Mouse (Mus musculus) liver, postnatal 0 days (tissue): ENCODE data around the gene Numb.

ENCODE experiments used
- CTCF ChIP-seq: sonication (generic); IDR thresholded peaks from 2 replicates; pipeline ENCODE4 v1.5.1; 2016; ENCODE audit warnings: antibody characterized with exemption, low read depth
- EP300 ChIP-seq: IDR thresholded peaks from 2 replicates; pipeline ENCODE4 v1.6.1; 2016; ENCODE audit warnings: antibody characterized with exemption, low read depth, mild to moderate bottlenecking

DNA sequence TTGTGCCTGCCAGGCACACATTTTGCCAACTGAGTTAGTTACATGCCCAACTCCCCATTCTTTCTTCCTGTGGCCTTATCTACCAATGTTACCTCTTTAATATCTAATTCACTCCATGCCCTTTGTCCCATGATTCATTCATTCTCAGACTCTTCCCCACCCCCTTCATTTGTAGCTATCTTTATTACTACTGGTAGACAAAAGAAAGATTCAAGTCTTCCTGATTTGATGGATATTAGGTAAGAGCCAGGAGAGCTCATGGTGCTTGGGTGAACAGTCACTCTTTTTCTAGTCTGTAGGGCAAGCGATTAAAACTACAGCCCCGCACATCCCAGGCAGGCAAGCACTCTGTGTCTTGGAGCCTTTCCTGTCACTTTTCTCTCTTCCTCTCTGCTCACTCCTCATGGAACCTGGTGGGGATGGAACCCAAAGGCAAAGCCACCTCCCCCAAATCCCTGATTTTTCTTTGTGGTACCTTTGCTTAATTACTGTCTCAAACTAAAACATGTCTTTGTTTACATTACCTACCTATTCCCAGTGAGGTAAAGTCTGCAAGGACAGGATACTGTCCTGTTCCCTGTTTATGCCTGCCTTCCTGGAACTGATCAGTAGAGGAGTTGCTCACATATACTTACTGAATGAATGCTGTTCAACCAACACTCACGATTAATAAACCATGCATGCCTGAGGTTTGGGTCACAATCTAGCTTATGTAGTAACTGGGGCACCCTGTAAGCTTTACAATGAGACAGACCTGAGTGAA is 78.9 kb downstream of the Numb start:
- TF ChIP-seq CTCF (no peak), EP300 (no peak)
